8 mouse cellular contexts compared by ENCODE assay signal in the genomic region with DNA sequence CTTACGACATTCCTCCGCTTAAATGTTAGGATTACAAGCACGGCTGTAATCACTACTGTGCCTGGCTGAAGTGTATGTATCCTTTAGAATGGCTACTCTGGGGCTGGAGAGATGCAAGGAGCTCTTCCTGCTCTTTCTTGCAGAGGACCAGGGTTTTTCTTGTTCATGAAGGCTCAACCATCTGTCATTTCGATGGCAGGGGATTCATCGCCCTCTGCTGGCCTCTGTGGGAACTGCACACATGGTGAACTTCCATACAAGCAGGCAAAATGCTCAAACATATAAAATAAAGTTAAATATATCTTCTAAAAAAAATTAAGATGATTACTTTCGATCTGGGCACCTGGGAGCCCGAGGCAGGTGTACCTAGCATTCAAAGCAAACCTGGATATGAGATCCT. TPM values are rescaled to one million over a fixed set of nuclear protein-coding genes. Genes with fewer than 3 reads are reported as not detected.
DNase-seq lines count a peak whose midpoint lies in the region; ATAC-seq and TF ChIP-seq lines count a peak whose summit lies in the region.

No protein-coding gene starts in this region.

- no peak overlapping the region for H3K27ac ChIP-seq in CH12.LX (ENCODE audit: insufficient read depth, low read depth)
- peak overlapping the region; percentile 67 for H3K27ac ChIP-seq in forebrain, embryonic 15.5 days (replicated peaks)

- peak; percentile 64 for TF ChIP-seq RAD21 in CH12.LX (IDR thresholded peaks at IDR 0.05; ENCODE audit: low read depth, low read length)

- dilution Hi-C loops in CH12.LX (cut with MboI; ENCODE audit: extremely low pct_ligation_motif_present, extremely low pct_unique_long_range_greater_than_20kb, low sequenced_read_pairs): no loop called here

- no peaks in the 10 kb centered on the region for H3K79me2 ChIP-seq in CH12.LX (replicated peaks; ENCODE audit: control insufficient read depth, extremely low read depth, insufficient read depth, poor library complexity, severe bottlenecking)

- WGBS in forebrain, embryonic 15.5 days: 57% methylated on average over 7 of the region's 7 CpGs

- 0 out of 2 replicates have a peak, but pooled peaks have one; percentile 32 for ATAC-seq in forebrain, embryonic 15.5 days (replicated peaks)

- TF ChIP-seq EP300 in CH12.LX (IDR thresholded peaks at IDR 0.05; ENCODE audit: low read length): no peak

- DNase-seq in adrenal gland, adult (ENCODE audit: inconsistent age in 2 of 2, low spot score in 1 of 2): peak; percentile 50 to 85
- no peak for DNase-seq in adrenal gland, adult 8-10 months
- peak; percentile 61 for DNase-seq in CH12.LX (ENCODE audit: extremely low read depth)
- DNase-seq in c-Kit-positive CD71-positive TER-119-negative erythroid progenitor cells, embryonic 14.5 days (ENCODE audit: low read depth): peak; percentile 53
- DNase-seq in layer of hippocampus, adult 18-20 months (ENCODE audit: low spot score in 2 of 2): peak; percentile 70 to 90
- DNase-seq in lung, postnatal 14 days: peak; percentile 75
- DNase-seq in skeletal muscle tissue, adult 2 months (ENCODE audit: low read depth, low spot score): peak; percentile 20

- H3K27me3 ChIP-seq in CH12.LX (replicated peaks): no peaks in the 10 kb centered on the region
- H3K27me3 ChIP-seq in forebrain, embryonic 15.5 days: no peaks in the 10 kb centered on the region

- H3K4me3 ChIP-seq in CH12.LX (replicated peaks in 1 of 3; ENCODE audit: low read depth in 2 of 3, low read length in 2 of 3, poor library complexity in 1 of 3): no peak overlapping the region
- no peak overlapping the region for H3K4me3 ChIP-seq in forebrain, embryonic 15.5 days

- no peaks in the 10 kb centered on the region for H3K36me3 ChIP-seq in CH12.LX (replicated peaks in 1 of 2; ENCODE audit: control insufficient read depth in 1 of 2, insufficient read depth in 1 of 2, low read length in 1 of 2)
- H3K36me3 ChIP-seq in forebrain, embryonic 15.5 days: peaks cover 54% of the 10 kb centered on the region

- no peak for TF ChIP-seq POLR2A in CH12.LX (IDR thresholded peaks at IDR 0.05; ENCODE audit: low read depth, low read length)

- peak; percentile 83 to 95 for TF ChIP-seq CTCF in CH12.LX (conservative IDR thresholded peaks at IDR 0.05 in 1 of 2, IDR thresholded peaks at IDR 0.05 in 1 of 2; ENCODE audit: low read depth in 2 of 2, low read length in 2 of 2)

- H3K9me3 ChIP-seq in CH12.LX (replicated peaks; ENCODE audit: low read length): no peaks in the 10 kb centered on the region
- no peaks in the 10 kb centered on the region for H3K9me3 ChIP-seq in forebrain, embryonic 15.5 days

- in situ Hi-C loops in CH12.LX (cut with MboI; ENCODE audit: low pct_ligation_motif_present, low pct_unique_long_range_greater_than_20kb, low sequenced_read_pairs): no loop called here

- H3K9ac ChIP-seq in CH12.LX (ENCODE audit: insufficient read depth, low read depth): no peak overlapping the region
- no peak overlapping the region for H3K9ac ChIP-seq in forebrain, embryonic 15.5 days (replicated peaks)

- no peak overlapping the region for H3K4me2 ChIP-seq in CH12.LX (ENCODE audit: insufficient read depth, low read depth, poor library complexity, severe bottlenecking)
- no peak overlapping the region for H3K4me2 ChIP-seq in forebrain, embryonic 15.5 days (replicated peaks)

- no peaks in the 10 kb centered on the region for H3K4me1 ChIP-seq in CH12.LX (ENCODE audit: control insufficient read depth in 1 of 2, insufficient read depth in 2 of 2)
- H3K4me1 ChIP-seq in forebrain, embryonic 15.5 days: 0 out of 2 replicates have a peak, but pooled peaks cover 7% of the 10 kb centered on the region

TF ChIP-seq in CH12.LX, 34 proteins besides CTCF, POLR2A, EP300 and RAD21:
- TF ChIP-seq TBP (conservative IDR thresholded peaks at IDR 0.05; ENCODE audit: low read depth, low read length) (no peak), JUND (conservative IDR thresholded peaks at IDR 0.05; ENCODE audit: low read depth, low read length) (no peak), USF2 (conservative IDR thresholded peaks at IDR 0.05; ENCODE audit: low read depth, low read length) (no peak), TCF12 (IDR thresholded peaks at IDR 0.05; ENCODE audit: low read depth, low read length) (no peak), UBTF (IDR thresholded peaks at IDR 0.05; ENCODE audit: low read depth, low read length) (no peak), MAX (IDR thresholded peaks at IDR 0.05; ENCODE audit: low read length) (0 out of 2 replicates have a peak, but pooled peaks have one; percentile 25), SIN3A (IDR thresholded peaks at IDR 0.05; ENCODE audit: low read length) (no peak), RCOR1 (conservative IDR thresholded peaks at IDR 0.05; ENCODE audit: low read depth, low read length) (no peak), USF1 (IDR thresholded peaks at IDR 0.05; ENCODE audit: low read depth, low read length) (no peak), SMC3 (IDR thresholded peaks at IDR 0.05; ENCODE audit: low read depth, low read length) (peak; percentile 66), ETS1 (conservative IDR thresholded peaks at IDR 0.05; ENCODE audit: low read depth, low read length) (no peak), NELFE (IDR thresholded peaks at IDR 0.05; ENCODE audit: low read depth, low read length) (peak; percentile 43; the same call in 1 of the 2 replicates)

RNA-seq across cellular contexts. Expression of a gene that starts 30.2 kb away (rescaled TPM):
- 100 to 1,000 TPM in 2 of 4 experiments, 10 to 100 TPM in 2; 46.3 to 149 (median 91.8) TPM for total RNA-seq in adrenal gland, adult 8-10 months (2022)
- total RNA-seq in CH12.LX (2012; rRNA removed) (0.08 and 0.17 TPM in 2 replicates), CH12.LX (2014; rRNA removed) (not detected in 2 replicates)
- 0.15 and 0.24 TPM in 2 replicates for polyA plus RNA-seq in CH12.LX (2012; ENCODE audit: insufficient read length, low read depth)
- polyA plus RNA-seq in forebrain, embryonic 15.5 days (2015; fragmentation: Nextera tagmentation; extraction: Ambion mirVana): 181 and 191 TPM in 2 replicates
- 1,000 to 10,000 TPM; 2,544 to 2,610 TPM for total RNA-seq in layer of hippocampus, adult 18-20 months (2021)

RNA-seq across cellular contexts. Expression of a gene that starts 36.2 kb away (rescaled TPM):
- 10 to 100 TPM; 13.8 to 43.0 (median 24.7) TPM for total RNA-seq in adrenal gland, adult 8-10 months (2022)
- total RNA-seq in CH12.LX (2012; rRNA removed) (0.88 and 2.1 TPM in 2 replicates), CH12.LX (2014; rRNA removed) (0.80 and 1.0 TPM in 2 replicates)
- polyA plus RNA-seq in CH12.LX (2012; ENCODE audit: insufficient read length, low read depth): 1.5 and 2.0 TPM in 2 replicates
- 15.9 and 17.1 TPM in 2 replicates for polyA plus RNA-seq in forebrain, embryonic 15.5 days (2015; fragmentation: Nextera tagmentation; extraction: Ambion mirVana)
- 100 to 1,000 TPM; 213 to 225 TPM for total RNA-seq in layer of hippocampus, adult 18-20 months (2021)

RNA-seq across cellular contexts. Expression of a gene that starts 36.5 kb away (rescaled TPM):
- total RNA-seq in adrenal gland, adult 8-10 months (2022): 10 to 100 TPM; 20.2 to 25.0 (median 22.1) TPM
- total RNA-seq in CH12.LX (2012; rRNA removed) (11.2 and 11.8 TPM in 2 replicates), CH12.LX (2014; rRNA removed) (2.8 and 3.4 TPM in 2 replicates)
- 11.9 and 13.3 TPM in 2 replicates for polyA plus RNA-seq in CH12.LX (2012; ENCODE audit: insufficient read length, low read depth)
- 35.8 and 40.8 TPM in 2 replicates for polyA plus RNA-seq in forebrain, embryonic 15.5 days (2015; fragmentation: Nextera tagmentation; extraction: Ambion mirVana)
- total RNA-seq in layer of hippocampus, adult 18-20 months (2021): 10 to 100 TPM; 30.9 to 33.2 TPM

Comparison
In these comparisons a context has a peak if more than half of its experiments do, and no peak if none do; other contexts are left out.
1. RNA of a gene that starts 30.2 kb away (total RNA-seq): 2,544 to 2,610 TPM in layer of hippocampus, adult 18-20 months and 46.3 to 149 TPM in adrenal gland, adult 8-10 months; 0.08 to 0.17 TPM in CH12.LX; every median in the first group is over 10 times any median in the second.
2. RNA of a gene that starts 36.2 kb away (total RNA-seq): 213 to 225 TPM in layer of hippocampus, adult 18-20 months; 13.8 to 43.0 TPM in adrenal gland, adult 8-10 months and 0.80 to 2.1 TPM in CH12.LX; every median in the first group is over 4 times any median in the second.